Mouse (Mus musculus) embryonic stem cell, embryonic (primary cell): ENCODE results near the gene Tssk1.

Experiments
- CTCF ChIA-PET, 4 experiments: fragments of 300-600 bp in 2 of 4; fragments of 350-600 bp in 2 of 4; sonication (Branson Sonifier 250); formaldehyde crosslinking; loops; one replicate each; lab custom pipeline; 2022; ENCODE audit warnings: inconsistent platforms in 2 of 4; lab: Charles Lee
- POLR2A ChIA-PET, 4 experiments: fragments of 300-600 bp in 2 of 4; fragments of 350-600 bp in 2 of 4; sonication (Branson Sonifier 250); formaldehyde crosslinking; loops; one replicate each; lab custom pipeline; 2022; ENCODE audit warnings: antibody characterized with exemption in 4 of 4, inconsistent platforms in 1 of 4; lab: Charles Lee

Gene Tssk1

GRCm38 (mm10) chr16:17893923-17894322 is at the start of gene Tssk1:
Gene Tssk1 (plus strand): TSS chr16:17894223.
- ChIA-PET POLR2A (interaction anchor here in 2 of 4 experiments (0.6 to 2.4 kb wide), 4 partner anchors 9 to 195 kb away, joined by 3 to 8 read pairs (median 6); no protein-coding TSS in a partner anchor), CTCF (no interaction called here)

DNA sequence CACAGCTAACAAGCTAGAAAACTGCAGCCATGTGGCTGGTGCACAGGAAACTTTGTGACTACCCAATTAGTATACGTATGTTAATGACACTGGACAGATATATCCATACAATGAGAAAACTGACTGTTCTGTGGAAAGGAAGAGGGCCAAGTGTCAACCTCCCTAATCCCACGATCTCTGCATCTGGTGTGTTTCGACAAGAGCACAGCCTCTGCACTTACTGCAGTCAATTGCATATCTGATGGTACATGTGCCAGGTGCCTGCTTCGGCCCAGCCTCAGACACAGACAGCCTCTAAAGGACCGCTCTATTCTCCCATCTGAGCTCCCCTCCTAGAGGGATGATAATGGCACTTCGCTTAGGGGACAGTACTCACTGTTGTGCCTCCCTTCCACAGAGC is 45.6 kb upstream of the Tssk1 start:
- POLR2A ChIA-PET, result interaction anchor here in 3 of 4 experiments (0.6 to 3.0 kb wide), 16 partner anchors 11 to 241 kb away, joined by 3 to 13 read pairs (median 4); partner anchors contain the start of genes Gm20518 (in 2 of the 3), Dgcr6 (in 1 of the 3), Klhl22 (in 1 of the 3) and Slc25a1 (in 1 of the 3)
- CTCF ChIA-PET, result interaction anchor here (0.6 to 3.0 kb wide), 63 partner anchors 9 to 370 kb away, joined by 3 to 21 read pairs (median 4); partner anchors contain the start of genes Car15 (in 3 of the 4), Gm20518 (in 3 of the 4), Dgcr6 (in 2 of the 4) and B830017H08Rik (in 1 of the 4)

DNA sequence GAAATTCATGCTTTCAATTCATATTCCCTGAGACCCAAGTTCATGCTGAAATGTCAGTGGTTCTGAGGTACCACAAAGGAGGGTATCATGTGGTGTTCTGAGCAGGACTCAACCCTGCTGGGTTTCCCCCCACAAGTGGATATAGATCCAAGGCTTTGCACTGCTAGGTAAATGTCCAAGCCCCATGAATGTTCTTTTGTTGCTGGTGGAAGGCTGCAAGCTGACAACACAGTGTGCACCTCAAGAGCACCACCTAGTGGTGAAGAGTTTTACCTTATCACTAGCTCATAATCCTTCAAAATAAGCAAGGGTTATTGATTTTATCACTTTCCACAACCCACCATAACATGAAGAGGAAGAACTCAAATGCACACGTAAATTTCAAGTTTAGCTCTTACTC is 45.1 kb upstream of the Tssk1 start:
- POLR2A ChIA-PET, result interaction anchor here in 3 of 4 experiments (0.6 to 3.0 kb wide), 25 partner anchors 10 to 240 kb away, joined by 3 to 13 read pairs (median 3); partner anchors contain the start of genes Gm20518 (in 2 of the 3), Dgcr6 (in 1 of the 3), Klhl22 (in 1 of the 3) and Slc25a1 (in 1 of the 3)
- CTCF ChIA-PET, result interaction anchor here (0.5 to 3.0 kb wide), 78 partner anchors 9 to 375 kb away, joined by 3 to 21 read pairs (median 4); partner anchors contain the start of genes Car15 (in 3 of the 4), Gm20518 (in 3 of the 4), Dgcr6 (in 2 of the 4) and B830017H08Rik (in 1 of the 4)

DNA sequence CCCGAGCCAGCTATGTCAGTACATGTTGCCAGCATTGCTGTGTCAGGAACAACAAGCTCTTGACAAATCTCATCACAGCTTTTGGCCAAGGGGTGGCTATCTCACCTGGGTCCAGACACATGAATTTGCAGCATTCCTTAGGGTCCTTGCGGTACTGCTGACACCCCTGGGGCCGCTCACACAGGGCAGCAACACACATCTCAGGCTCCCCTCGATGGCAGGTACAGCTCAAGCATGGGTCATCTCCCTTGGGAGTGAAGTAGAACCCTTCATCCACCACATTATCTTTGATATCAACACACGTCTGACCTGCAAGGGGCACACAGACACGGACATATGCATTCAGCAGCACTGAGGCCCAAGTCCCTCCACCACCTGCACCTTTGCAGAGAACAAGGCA is 44.5 kb upstream of the Tssk1 start:
- ChIA-PET CTCF (interaction anchor here (0.5 to 3.0 kb wide), 68 partner anchors 8 to 376 kb away, joined by 3 to 21 read pairs (median 4); partner anchors contain the start of genes Car15 (in 2 of the 4), Dgcr6 (in 2 of the 4), Gm20518 (in 2 of the 4) and B830017H08Rik (in 1 of the 4)), POLR2A (interaction anchor here in 3 of 4 experiments (0.6 to 3.0 kb wide), 22 partner anchors 10 to 240 kb away, joined by 3 to 13 read pairs (median 3); partner anchors contain the start of genes Gm20518 (in 2 of the 3), Dgcr6 (in 1 of the 3), Klhl22 (in 1 of the 3) and Slc25a1 (in 1 of the 3))

DNA sequence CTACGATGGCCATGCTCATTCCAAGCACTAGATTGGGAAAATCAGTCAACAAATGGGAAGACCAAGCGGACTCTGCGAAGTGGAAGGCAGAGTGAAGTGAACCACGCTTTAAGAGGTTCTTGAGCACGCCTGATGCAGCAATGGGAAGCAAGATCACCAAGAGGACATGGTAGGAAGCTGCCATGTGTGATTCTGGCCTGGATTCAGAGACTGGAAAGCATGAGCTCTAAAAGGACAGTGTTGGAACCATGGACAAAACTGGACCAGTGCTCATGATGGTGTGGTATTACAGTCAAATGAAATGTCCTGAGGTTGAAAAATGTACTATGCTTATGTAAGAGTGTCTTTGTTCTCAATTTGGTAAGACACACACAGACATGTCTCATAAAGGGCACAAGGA is 42.7 kb upstream of the Tssk1 start:
- ChIA-PET CTCF (interaction anchor here in 1 of 4 experiments (0.6 kb wide), 1 partner anchor 35 kb away, joined by 3 read pairs; no protein-coding TSS in a partner anchor), POLR2A (interaction anchor here in 1 of 4 experiments (0.9 to 1.5 kb wide), 2 partner anchors 17 to 56 kb away, joined by 3 read pairs; no protein-coding TSS in a partner anchor)

DNA sequence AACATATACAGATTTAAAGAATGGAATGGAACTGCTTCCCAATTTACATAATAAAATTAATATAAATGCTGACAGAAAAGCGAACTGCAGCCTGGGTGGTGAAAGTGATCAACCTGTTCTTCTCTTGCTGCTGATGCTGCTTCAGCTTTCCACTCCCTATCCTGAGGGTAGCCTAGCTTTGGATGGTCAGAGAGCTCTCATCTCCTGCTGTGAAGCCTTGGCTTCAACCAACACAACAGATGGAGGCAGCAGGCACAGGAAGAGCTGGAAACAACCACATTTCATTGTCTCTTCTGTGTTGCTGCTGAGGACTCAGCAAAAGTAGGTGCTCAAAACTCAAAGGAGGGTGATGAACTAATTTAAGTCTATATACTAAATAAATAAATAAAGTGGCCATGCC is 42.2 kb upstream of the Tssk1 start:
- ChIA-PET POLR2A (interaction anchor here in 1 of 4 experiments (1.5 kb wide), 1 partner anchor 18 kb away, joined by 3 read pairs; no protein-coding TSS in a partner anchor), CTCF (interaction anchor here in 1 of 4 experiments (0.8 kb wide), 1 partner anchor 27 kb away, joined by 3 read pairs; no protein-coding TSS in a partner anchor)

DNA sequence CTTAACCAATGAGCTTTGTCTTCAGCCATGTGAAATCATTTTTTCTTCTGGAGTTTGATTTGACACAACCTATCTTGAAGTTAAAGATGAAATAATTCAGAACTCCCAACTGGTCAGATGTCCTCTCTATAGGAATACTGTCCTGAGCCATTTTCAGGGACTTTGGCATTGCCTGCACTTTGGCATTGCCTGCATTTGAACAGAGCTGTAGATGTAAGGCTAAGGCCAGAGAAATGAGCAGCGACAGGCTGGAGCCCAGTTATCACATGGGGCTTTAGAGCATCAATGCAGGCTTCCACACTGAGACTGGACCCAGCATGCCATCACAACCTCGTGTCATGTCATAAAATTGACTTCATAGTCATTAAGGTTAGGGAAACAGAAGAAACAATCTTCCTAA is 40.8 kb upstream of the Tssk1 start:
- POLR2A ChIA-PET, result interaction anchor here in 1 of 4 experiments (0.7 kb wide), 1 partner anchor 22 kb away, joined by 5 read pairs; no protein-coding TSS in a partner anchor

DNA sequence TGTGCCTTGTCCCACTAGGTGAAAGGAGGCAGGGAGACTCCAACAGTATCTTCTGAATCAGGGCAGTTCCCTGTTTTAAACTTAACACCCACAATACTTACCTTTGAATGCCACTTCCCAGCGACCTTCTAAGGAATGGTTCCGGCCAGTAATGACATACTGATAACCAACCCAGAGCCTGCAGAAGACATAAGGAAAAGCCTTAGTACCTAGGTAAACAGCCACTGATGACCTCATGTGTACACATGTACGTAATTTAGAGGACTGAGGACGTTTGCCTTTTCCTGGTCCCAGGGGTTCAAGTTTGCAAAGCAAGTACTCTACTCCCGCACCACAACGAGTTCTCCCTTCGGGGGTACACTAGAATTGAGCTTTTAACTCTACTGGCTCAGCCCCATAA is 36.9 kb upstream of the Tssk1 start:
- POLR2A ChIA-PET, result interaction anchor here in 1 of 4 experiments (0.8 kb wide), 1 partner anchor 34 kb away, joined by 3 read pairs; the partner anchor contains the start of gene Gm20518
- CTCF ChIA-PET, result interaction anchor here in 3 of 4 experiments (0.6 to 4.3 kb wide), 4 partner anchors 8 to 24 kb away, joined by 4 to 21 read pairs (median 12); no protein-coding TSS in a partner anchor

More for the DNA sequence above, 40.8 kb upstream of the Tssk1 start:
- CTCF ChIA-PET, result interaction anchor here in 1 of 4 experiments (0.6 to 0.7 kb wide), 2 partner anchors 14 to 182 kb away, joined by 3 read pairs; no protein-coding TSS in a partner anchor

DNA sequence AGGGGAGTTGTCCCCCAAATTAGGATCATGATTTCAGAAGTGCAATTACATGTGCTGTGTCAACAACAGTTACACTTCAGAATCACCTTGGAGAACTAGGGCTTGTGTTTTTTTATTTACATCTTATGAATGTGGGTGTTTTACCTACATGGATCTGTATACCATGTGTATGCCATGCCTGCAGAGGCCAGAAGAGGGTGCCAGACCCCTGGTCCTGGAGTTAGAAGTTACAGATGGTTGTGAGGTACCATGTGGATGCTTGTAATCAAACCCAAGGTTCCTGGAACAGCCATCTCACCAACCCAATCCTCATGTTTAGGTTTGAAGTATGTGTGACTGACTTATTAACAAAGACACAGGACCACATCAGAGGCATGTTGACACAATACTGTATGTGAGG is 35.4 kb upstream of the Tssk1 start:
- ChIA-PET CTCF (interaction anchor here (0.7 to 4.3 kb wide), 8 partner anchors 9 to 352 kb away, joined by 3 to 21 read pairs (median 3); no protein-coding TSS in a partner anchor), POLR2A (interaction anchor here in 2 of 4 experiments (0.5 to 0.8 kb wide), 2 partner anchors 54 to 98 kb away, joined by 3 read pairs; no protein-coding TSS in a partner anchor)

- ChIA-PET CTCF (no interaction called here), POLR2A (interaction anchor here in 3 of 4 experiments (0.8 to 6.5 kb wide), 11 partner anchors 12 to 224 kb away, joined by 3 to 37 read pairs (median 3); partner anchors contain the start of gene Gm20518 (in 3 of the 3))
These were observed 28.7 kb upstream of the Tssk1 start for GRCm38 (mm10) chr16:17865293-17865692.

GRCm38 (mm10) chr16:17865770-17866169 is 28.3 kb upstream of the Tssk1 start:
- CTCF ChIA-PET, result no interaction called here

DNA sequence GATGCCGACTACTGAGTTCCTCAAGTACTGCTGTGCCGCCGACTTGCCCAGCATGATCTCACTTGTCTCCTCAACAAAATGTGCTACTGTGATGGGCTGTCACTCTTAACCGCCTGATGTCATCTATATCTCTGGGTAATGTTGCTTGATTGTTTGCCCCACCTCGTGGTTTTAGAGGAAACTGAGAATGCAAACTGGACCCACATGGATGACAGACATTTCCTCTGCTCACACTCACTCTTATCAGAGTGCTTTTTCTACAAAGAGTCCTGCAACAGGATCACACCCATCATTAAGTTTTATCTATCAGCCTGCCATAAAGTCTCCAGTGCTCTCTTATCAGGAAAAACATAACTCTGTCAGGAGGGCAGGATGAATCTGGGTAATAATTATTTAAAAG is 22.8 kb upstream of the Tssk1 start:
- ChIA-PET POLR2A (interaction anchor here in 2 of 4 experiments (1.0 to 6.5 kb wide), 3 partner anchors 9 to 20 kb away, joined by 5 to 37 read pairs (median 12); partner anchors contain the start of gene Gm20518 (in 2 of the 2)), CTCF (no interaction called here)

More at GRCm38 (mm10) chr16:17865770-17866169, 28.3 kb upstream of the Tssk1 start:
- POLR2A ChIA-PET, result interaction anchor here in 3 of 4 experiments (1.0 to 6.5 kb wide), 10 partner anchors 16 to 224 kb away, joined by 3 to 37 read pairs (median 4); partner anchors contain the start of gene Gm20518 (in 3 of the 3)

- CTCF ChIA-PET, result interaction anchor here in 1 of 4 experiments (0.5 kb wide), 1 partner anchor 11 kb away, joined by 5 read pairs; no protein-coding TSS in a partner anchor
- POLR2A ChIA-PET, result interaction anchor here in 3 of 4 experiments (0.5 to 2.4 kb wide), 5 partner anchors 11 to 19 kb away, joined by 3 to 12 read pairs (median 3); partner anchors contain the start of gene Gm20518 (in 2 of the 3)
These were observed 21.0 kb upstream of the Tssk1 start for GRCm38 (mm10) chr16:17872995-17873394.

GRCm38 (mm10) chr16:17875174-17875573 is 18.8 kb upstream of the Tssk1 start:
- ChIA-PET CTCF (interaction anchor here in 1 of 4 experiments (0.8 kb wide), 1 partner anchor 63 kb away, joined by 4 read pairs; no protein-coding TSS in a partner anchor), POLR2A (interaction anchor here in 1 of 4 experiments (2.4 kb wide), 1 partner anchor 17 kb away, joined by 8 read pairs; the partner anchor contains the start of gene Gm20518)

- POLR2A ChIA-PET, result interaction anchor here in 1 of 4 experiments (2.4 kb wide), 1 partner anchor 16 kb away, joined by 8 read pairs; the partner anchor contains the start of gene Gm20518
- CTCF ChIA-PET, result no interaction called here
These were observed 17.9 kb upstream of the Tssk1 start for GRCm38 (mm10) chr16:17876096-17876495.

- ChIA-PET CTCF (no interaction called here), POLR2A (interaction anchor here in 2 of 4 experiments (0.7 to 6.8 kb wide), 6 partner anchors 8 to 45 kb away, joined by 3 to 36 read pairs (median 4); partner anchors contain the start of gene Gm20518 (in 2 of the 2))
These were observed 14.5 kb upstream of the Tssk1 start for GRCm38 (mm10) chr16:17879571-17879970.

GRCm38 (mm10) chr16:17882196-17882595 is 11.8 kb upstream of the Tssk1 start:
- POLR2A ChIA-PET, result interaction anchor here in 3 of 4 experiments (0.9 to 6.8 kb wide), 6 partner anchors 9 to 15 kb away, joined by 3 to 36 read pairs (median 6); partner anchors contain the start of gene Gm20518 (in 3 of the 3)
- CTCF ChIA-PET, result no interaction called here
